Mouse (Mus musculus) forebrain, embryonic 15.5 days (tissue): ENCODE results near the gene Lrmda. TPM values are rescaled to one million over a fixed set of nuclear protein-coding genes. Genes with fewer than 3 reads are reported as not detected.

Source experiments
- ATAC-seq: fragments of 200-750 bp; cut with Nextera tagmentation; replicated peaks from 2 replicates; pipeline ENCODE4 v1.8.0; 2017; ENCODE audit warnings: mild to moderate bottlenecking, moderate TSS enrichment, moderate library complexity
- H3K27ac ChIP-seq: fragments of 300-500 bp; sonication (generic); replicated peaks from 2 replicates; pipeline ENCODE4 v1.5.1; 2015; ENCODE audit warnings: mild to moderate bottlenecking, inconsistent platforms
- H3K27me3 ChIP-seq: fragments of 300-500 bp; sonication (generic); 2 replicates; pipeline ENCODE4 v1.6.1; 2015; ENCODE audit warnings: inconsistent platforms
- H3K36me3 ChIP-seq: fragments of 300-500 bp; sonication (generic); 2 replicates; pipeline ENCODE4 v1.6.1; 2015; ENCODE audit warnings: mild to moderate bottlenecking, inconsistent platforms
- H3K4me1 ChIP-seq: fragments of 300-500 bp; sonication (generic); 2 replicates; pipeline ENCODE4 v1.6.1; 2015; ENCODE audit warnings: inconsistent platforms
- H3K4me2 ChIP-seq: fragments of 300-500 bp; sonication (generic); replicated peaks from 2 replicates; pipeline ENCODE4 v1.6.1; 2015; ENCODE audit warnings: mild to moderate bottlenecking, inconsistent platforms
- H3K4me3 ChIP-seq: fragments of 300-500 bp; sonication (generic); 2 replicates; pipeline ENCODE4 v1.5.1; 2015; ENCODE audit warnings: mild to moderate bottlenecking, inconsistent platforms
- H3K9ac ChIP-seq: fragments of 300-500 bp; sonication (generic); replicated peaks from 2 replicates; pipeline ENCODE4 v1.6.1; 2015; ENCODE audit warnings: mild to moderate bottlenecking, inconsistent platforms
- H3K9me3 ChIP-seq: fragments of 300-500 bp; sonication (generic); 2 replicates; pipeline ENCODE4 v1.6.1; 2016; ENCODE audit warnings: inconsistent platforms
- WGBS: fragments of 180-500 bp; shearing (Covaris S2); methylation state at CpG from one replicate; pipeline ENCODE4 v1.1.7; 2015; ENCODE audit warnings: mixed read lengths; 5-methylcytosine and 5-hydroxymethylcytosine counted together
- polyA plus RNA-seq: library from polyadenylated mRNA; unstranded; fragments of >200 nt; fragmentation: Nextera tagmentation; extraction: Ambion mirVana; gene quantifications from 2 replicates; pipeline ENCODE4 v1.2.1, GENCODE M21; 2015

Lrmda gene
- polyA plus RNA-seq, 1 experiment from 2014 or later: 0.15 TPM

DNA sequence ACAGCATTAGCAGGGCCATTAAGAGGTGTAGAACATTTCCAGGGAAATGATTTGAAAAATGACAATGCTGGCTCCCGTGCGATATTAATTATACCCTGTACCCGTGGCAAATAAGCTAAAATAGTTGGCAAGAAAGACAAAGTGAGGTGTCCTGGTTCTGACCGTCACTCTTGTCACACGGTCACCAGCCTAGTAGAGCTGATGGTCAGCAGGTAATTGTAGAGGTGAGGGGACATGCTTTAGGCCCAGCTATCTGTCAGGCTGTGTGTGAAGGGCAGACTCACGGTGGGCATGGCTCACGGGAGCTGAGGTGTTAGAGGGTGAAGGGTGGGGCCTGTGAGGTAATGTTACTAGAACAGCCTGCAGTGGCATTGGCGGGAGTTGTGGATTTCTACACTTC, 134.6 kb downstream of the Lrmda start:
- H3K4me3 ChIP-seq: no peak overlapping the region
- WGBS: 80% methylated on average over 8 of the region's 8 CpGs

GRCm38 (mm10) chr14:22155034-22155433, 135.5 kb downstream of the Lrmda start:
- no peak for ATAC-seq
- Histone ChIP-seq H3K27ac (no peak overlapping the region), H3K9me3 (no peaks in the 10 kb centered on the region), H3K4me1 (peaks cover 16% of the 10 kb centered on the region), H3K36me3 (no peaks in the 10 kb centered on the region), H3K9ac (no peak overlapping the region), H3K4me3 (no peak overlapping the region), H3K4me2 (no peak overlapping the region), H3K27me3 (peaks cover 63% of the 10 kb centered on the region)
- WGBS: 43% methylated on average over 2 of the region's 2 CpGs

More for the DNA sequence above, 134.6 kb downstream of the Lrmda start:
- Histone ChIP-seq H3K9ac (no peak overlapping the region), H3K27me3 (peaks cover 63% of the 10 kb centered on the region), H3K27ac (no peak overlapping the region), H3K4me1 (peaks cover 16% of the 10 kb centered on the region), H3K4me2 (no peak overlapping the region), H3K36me3 (no peaks in the 10 kb centered on the region), H3K9me3 (no peaks in the 10 kb centered on the region)
- ATAC-seq: no peak

DNA sequence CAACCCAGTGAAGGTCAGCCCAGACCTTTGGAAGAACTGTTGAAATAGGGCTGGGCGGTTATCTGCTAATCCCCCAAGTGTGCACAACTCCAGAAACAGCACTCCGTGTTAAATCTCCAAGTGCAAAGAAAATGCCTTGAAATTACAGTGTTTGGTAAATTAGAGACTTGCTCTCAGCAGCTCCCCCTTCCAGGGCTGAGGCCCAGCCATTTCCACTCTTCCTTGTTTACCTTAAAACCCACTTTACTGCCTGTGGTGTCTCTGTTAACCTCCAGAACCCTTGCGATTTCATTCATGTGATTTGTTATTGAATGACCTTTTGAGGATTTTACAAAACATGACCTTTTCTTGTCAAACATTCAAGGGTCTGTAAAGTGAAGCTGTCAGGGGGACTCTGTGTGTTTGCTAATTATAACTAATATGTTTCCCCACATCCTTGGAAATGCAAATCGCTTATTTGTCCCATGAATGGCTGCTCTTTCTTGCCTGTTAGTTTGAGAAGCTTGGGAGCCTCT, 136.1 kb downstream of the Lrmda start:
- peaks cover 16% of the 10 kb centered on the region for H3K4me1 ChIP-seq
- H3K36me3 ChIP-seq: no peaks in the 10 kb centered on the region
- H3K27me3 ChIP-seq: peaks cover 64% of the 10 kb centered on the region
- no peak overlapping the region for H3K9ac ChIP-seq
- no peaks in the 10 kb centered on the region for H3K9me3 ChIP-seq
- no peak for ATAC-seq
- no peak overlapping the region for H3K27ac ChIP-seq
- 5% methylated on average over 4 of the region's 4 CpGs for WGBS
- no peak overlapping the region for H3K4me3 ChIP-seq
- no peak overlapping the region for H3K4me2 ChIP-seq

- no peak overlapping the region for H3K4me2 ChIP-seq
- peaks cover 16% of the 10 kb centered on the region for H3K4me1 ChIP-seq
- no peaks in the 10 kb centered on the region for H3K9me3 ChIP-seq
- H3K27me3 ChIP-seq: peaks cover 61% of the 10 kb centered on the region
- ATAC-seq: no peak
- H3K27ac ChIP-seq: no peak overlapping the region
- no peak overlapping the region for H3K4me3 ChIP-seq
- WGBS: 69% methylated on average over 6 of the region's 6 CpGs
- no peaks in the 10 kb centered on the region for H3K36me3 ChIP-seq
- no peak overlapping the region for H3K9ac ChIP-seq
Measured at GRCm38 (mm10) chr14:22156991-22157390, 137.5 kb downstream of the Lrmda start.

GRCm38 (mm10) chr14:22161416-22161815, 141.9 kb downstream of the Lrmda start:
- Histone ChIP-seq H3K9me3 (no peaks in the 10 kb centered on the region), H3K4me1 (no peaks in the 10 kb centered on the region), H3K36me3 (no peaks in the 10 kb centered on the region), H3K4me3 (no peak overlapping the region), H3K27ac (no peak overlapping the region), H3K27me3 (peaks cover 39% of the 10 kb centered on the region), H3K4me2 (no peak overlapping the region), H3K9ac (no peak overlapping the region)
- ATAC-seq: no peak
- 38% methylated on average over 3 of the region's 3 CpGs for WGBS

DNA sequence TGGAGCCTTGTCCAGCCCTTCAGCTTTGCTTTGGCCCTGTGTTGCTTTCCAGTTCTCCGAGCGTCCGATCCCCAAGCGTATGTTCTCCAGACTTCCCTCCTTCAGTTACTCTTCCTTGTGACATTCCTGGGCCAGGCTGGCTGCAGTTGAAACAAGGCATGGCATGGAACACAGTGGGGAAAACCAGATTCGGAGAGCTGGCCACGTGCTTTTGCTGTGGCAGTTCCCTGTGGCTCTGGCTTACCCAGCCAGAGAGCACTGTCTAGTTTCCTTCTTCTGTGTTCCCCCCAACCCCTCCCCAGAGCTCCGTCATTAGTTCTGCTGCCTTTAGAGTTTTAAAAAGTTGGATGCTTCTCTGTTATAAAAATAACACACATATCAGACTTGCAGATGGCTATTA, 147.8 kb downstream of the Lrmda start:
- H3K36me3 ChIP-seq: no peaks in the 10 kb centered on the region
- H3K9me3 ChIP-seq: no peaks in the 10 kb centered on the region
- H3K9ac ChIP-seq: no peak overlapping the region
- H3K4me3 ChIP-seq: no peak overlapping the region
- 81% methylated on average over 7 of the region's 7 CpGs for WGBS
- H3K27ac ChIP-seq: no peak overlapping the region
- no peak overlapping the region for H3K4me2 ChIP-seq
- no peaks in the 10 kb centered on the region for H3K4me1 ChIP-seq
- ATAC-seq: no peak
- H3K27me3 ChIP-seq: peaks cover 12% of the 10 kb centered on the region; the same call in 1 of the 2 replicates

GRCm38 (mm10) chr14:22168077-22168794, 148.7 kb downstream of the Lrmda start:
- no peaks in the 10 kb centered on the region for H3K9me3 ChIP-seq
- H3K36me3 ChIP-seq: no peaks in the 10 kb centered on the region
- H3K9ac ChIP-seq: no peak overlapping the region
- no peak overlapping the region for H3K27ac ChIP-seq
- no peak for ATAC-seq
- H3K27me3 ChIP-seq: peaks cover 12% of the 10 kb centered on the region; the same call in 1 of the 2 replicates
- 69% methylated on average over 11 of the region's 11 CpGs for WGBS
- H3K4me2 ChIP-seq: no peak overlapping the region
- no peaks in the 10 kb centered on the region for H3K4me1 ChIP-seq
- no peak overlapping the region for H3K4me3 ChIP-seq

DNA sequence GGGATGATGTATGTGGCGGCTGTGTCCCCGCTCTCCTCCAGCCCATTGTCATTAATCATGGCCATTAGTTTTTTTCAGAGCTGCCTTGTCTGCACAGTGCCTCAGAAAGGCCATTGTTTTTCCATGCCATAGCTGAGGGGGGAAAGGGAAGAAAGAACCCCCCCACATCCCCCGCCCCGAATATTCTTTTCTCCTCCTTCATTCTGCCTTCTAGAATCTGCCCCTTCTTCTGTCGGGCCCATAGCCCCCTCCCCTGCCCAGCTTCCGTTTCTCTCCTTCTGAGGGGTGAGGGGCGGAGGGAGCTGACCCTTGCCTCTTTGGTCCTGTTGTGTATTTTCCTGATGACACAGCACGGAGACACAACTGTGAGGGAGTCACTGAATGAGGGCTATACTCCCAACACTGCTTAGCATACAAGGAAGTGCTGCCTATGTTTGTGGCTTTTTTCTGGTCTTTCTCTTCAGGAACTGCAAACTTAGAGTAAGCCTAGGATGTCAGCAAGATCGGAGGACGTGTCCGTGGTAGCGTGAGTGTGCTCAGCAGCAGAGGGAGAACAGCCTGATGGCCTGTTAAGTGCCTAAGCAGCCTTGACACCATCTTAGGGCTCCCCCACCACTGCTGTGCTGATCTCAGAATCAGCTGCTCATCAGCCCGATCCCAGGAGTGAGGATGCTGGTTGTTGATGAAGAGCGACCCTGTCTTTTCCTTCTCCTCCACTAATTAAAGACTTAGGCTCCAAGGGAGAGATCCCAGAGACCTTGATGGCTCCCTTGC, 149.5 kb downstream of the Lrmda start:
- H3K36me3 ChIP-seq: no peaks in the 10 kb centered on the region
- no peaks in the 10 kb centered on the region for H3K4me1 ChIP-seq
- H3K4me2 ChIP-seq: no peak overlapping the region
- no peak for ATAC-seq
- no peak overlapping the region for H3K4me3 ChIP-seq
- no peak overlapping the region for H3K27ac ChIP-seq
- 55% methylated on average over 14 of the region's 14 CpGs for WGBS
- peaks cover 8% of the 10 kb centered on the region; the same call in 1 of the 2 replicates for H3K27me3 ChIP-seq
- H3K9me3 ChIP-seq: no peaks in the 10 kb centered on the region
- no peak overlapping the region for H3K9ac ChIP-seq

- no peak for ATAC-seq
- H3K27ac ChIP-seq: no peak overlapping the region
- H3K4me2 ChIP-seq: no peak overlapping the region
- WGBS: 80% methylated on average over 9 of the region's 9 CpGs
- no peaks in the 10 kb centered on the region for H3K27me3 ChIP-seq
- H3K36me3 ChIP-seq: no peaks in the 10 kb centered on the region
- H3K9ac ChIP-seq: no peak overlapping the region
- no peaks in the 10 kb centered on the region for H3K9me3 ChIP-seq
- H3K4me3 ChIP-seq: no peak overlapping the region
- H3K4me1 ChIP-seq: peaks cover 5% of the 10 kb centered on the region
Measured at GRCm38 (mm10) chr14:22174757-22175156, 155.2 kb downstream of the Lrmda start.

DNA sequence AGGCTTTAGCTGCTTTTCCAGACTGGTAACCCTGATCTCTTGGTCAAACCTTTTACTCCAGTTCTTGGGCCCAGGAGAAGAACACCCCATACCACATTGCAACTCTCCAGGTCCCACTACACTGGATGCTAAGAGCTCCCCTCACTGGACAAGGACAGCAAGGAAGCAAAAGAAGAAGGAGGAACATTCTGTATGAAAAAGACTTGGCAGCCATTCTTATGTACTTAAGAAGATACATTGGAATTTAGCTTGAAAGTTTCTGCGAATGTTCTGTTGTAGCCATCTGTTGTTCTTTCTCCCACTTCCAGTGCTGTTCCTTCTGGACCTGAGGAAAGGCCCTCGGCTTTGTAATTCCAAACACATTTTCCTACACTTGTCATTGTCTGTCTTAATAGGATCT, 160.2 kb downstream of the Lrmda start:
- no peak overlapping the region for H3K27ac ChIP-seq
- WGBS: 54% methylated on average over 2 of the region's 2 CpGs
- H3K9ac ChIP-seq: no peak overlapping the region
- H3K36me3 ChIP-seq: no peaks in the 10 kb centered on the region
- peaks cover 5% of the 10 kb centered on the region for H3K4me1 ChIP-seq
- no peak overlapping the region for H3K4me3 ChIP-seq
- no peak overlapping the region for H3K4me2 ChIP-seq
- no peaks in the 10 kb centered on the region for H3K27me3 ChIP-seq
- ATAC-seq: no peak
- no peaks in the 10 kb centered on the region for H3K9me3 ChIP-seq

DNA sequence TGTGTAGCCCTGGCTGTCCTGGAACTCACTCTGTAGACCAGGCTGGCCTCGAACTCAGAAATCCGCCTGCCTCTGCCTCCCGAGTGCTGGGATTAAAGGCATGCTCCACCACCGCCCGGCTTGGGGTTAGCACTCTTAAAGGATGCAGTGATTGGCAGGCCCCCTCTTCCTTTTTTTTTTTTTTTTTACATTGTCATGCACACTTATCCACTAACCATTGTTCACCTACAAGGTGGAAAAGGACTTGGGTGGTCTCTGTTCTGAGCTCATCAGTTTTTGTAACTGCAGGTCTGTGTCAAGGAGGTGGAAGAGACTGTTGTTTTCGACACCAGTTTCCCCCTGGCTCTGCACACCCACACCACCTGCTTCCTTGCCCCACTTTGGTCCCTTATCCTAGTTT, 162.0 kb downstream of the Lrmda start:
- Histone ChIP-seq H3K9ac (no peak overlapping the region), H3K27me3 (no peaks in the 10 kb centered on the region), H3K4me1 (no peaks in the 10 kb centered on the region), H3K36me3 (no peaks in the 10 kb centered on the region), H3K4me3 (no peak overlapping the region), H3K27ac (no peak overlapping the region), H3K9me3 (no peaks in the 10 kb centered on the region), H3K4me2 (no peak overlapping the region)
- WGBS: 91% methylated on average over 5 of the region's 6 CpGs
- ATAC-seq: no peak

DNA sequence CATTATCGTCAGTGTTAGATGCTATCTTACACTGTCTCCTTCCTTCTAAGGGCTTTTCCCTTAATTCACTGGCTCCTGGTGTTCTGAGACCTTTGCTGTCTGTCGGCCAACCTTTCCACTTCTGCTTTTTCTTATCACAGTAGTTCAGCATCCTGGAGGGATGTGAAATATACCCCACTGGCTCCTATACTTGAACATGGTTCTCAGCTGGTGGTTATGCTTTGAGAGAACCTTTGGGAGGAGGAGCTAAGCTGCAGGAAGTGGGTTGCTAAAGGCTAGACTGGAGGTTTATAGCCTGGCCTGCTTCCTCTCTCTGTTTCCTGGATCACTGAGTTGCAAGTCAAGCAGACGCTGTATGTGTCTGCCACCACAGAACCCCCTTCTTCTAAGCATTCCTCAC, 163.7 kb downstream of the Lrmda start:
- H3K4me2 ChIP-seq: no peak overlapping the region
- no peak overlapping the region for H3K4me3 ChIP-seq
- no peak overlapping the region for H3K9ac ChIP-seq
- no peaks in the 10 kb centered on the region for H3K36me3 ChIP-seq
- no peaks in the 10 kb centered on the region for H3K9me3 ChIP-seq
- no peaks in the 10 kb centered on the region for H3K27me3 ChIP-seq
- no peak for ATAC-seq
- WGBS: 92% methylated on average over 3 of the region's 3 CpGs
- H3K27ac ChIP-seq: no peak overlapping the region
- no peaks in the 10 kb centered on the region for H3K4me1 ChIP-seq
